Mouse (Mus musculus) ES-Bruce4 (cell line): ENCODE data around the gene Shmt1.

Experiments used
- CTCF ChIP-seq: IDR thresholded peaks from one replicate; pipeline ENCODE4 v1.8.1; 2011; ENCODE audit warnings: low read depth, low read length
- EP300 ChIP-seq: IDR thresholded peaks from 2 replicates; pipeline ENCODE4 v1.6.1; 2011; ENCODE audit warnings: low read depth, low read length; ENCODE audit not compliant: insufficient read depth
- POLR2A ChIP-seq: IDR thresholded peaks from one replicate; pipeline ENCODE4 v1.8.1; 2011; ENCODE audit warnings: low read length; ENCODE audit not compliant: insufficient read depth

DNA sequence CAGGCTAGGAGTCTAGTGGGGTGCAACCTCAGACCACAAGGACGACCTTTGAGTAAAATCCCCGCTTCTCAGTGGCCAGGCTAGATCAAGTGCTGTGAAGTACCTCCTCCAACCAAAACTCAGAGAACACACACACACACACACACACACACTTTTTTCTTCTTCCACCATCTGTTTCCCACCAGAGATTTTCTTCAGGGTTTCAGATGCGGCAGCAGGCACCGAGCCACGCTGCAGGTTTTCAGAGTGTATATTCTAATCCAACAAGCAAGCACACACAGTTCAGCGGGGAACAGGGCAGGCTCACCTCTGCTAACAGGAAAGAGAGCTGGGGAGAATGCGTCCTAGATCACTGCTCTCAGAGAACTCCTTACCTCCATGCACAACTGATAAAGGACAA lies 55.9 kb downstream of the Shmt1 start:
- TF ChIP-seq POLR2A (no peak), CTCF (no peak), EP300 (no peak)
